Mouse (Mus musculus) small intestine, adult 2 months (tissue): ENCODE data around the gene Zfp819. TPM values are rescaled to one million over a fixed set of nuclear protein-coding genes. Genes with fewer than 3 reads are reported as not detected.
A peak's percentile ranks its signal among the peaks of the same experiment; 100 is the strongest.

Source experiments
- H3K27ac ChIP-seq: fragments of 200-500 bp; 2 replicates; pipeline ENCODE4 v1.5.1; 2012; ENCODE audit warnings: low read depth, low read length, control low read depth, inconsistent platforms; ENCODE audit not compliant: insufficient read depth
- H3K27me3 ChIP-seq: fragments of 200-500 bp; 2 replicates; pipeline ENCODE4 v1.6.1; 2012; ENCODE audit warnings: mild to moderate bottlenecking, moderate library complexity, low read length, inconsistent platforms; ENCODE audit not compliant: control insufficient read depth, insufficient read depth
- H3K36me3 ChIP-seq: fragments of 200-500 bp; 2 replicates; pipeline ENCODE4 v1.6.1; 2012; ENCODE audit warnings: mild to moderate bottlenecking, low read length, control low read depth, inconsistent platforms; ENCODE audit not compliant: control insufficient read depth, insufficient read depth
- H3K4me1 ChIP-seq: fragments of 200-500 bp; 2 replicates; pipeline ENCODE4 v1.6.1; 2012; ENCODE audit warnings: low read length, inconsistent platforms, mixed read lengths; ENCODE audit not compliant: control insufficient read depth, insufficient read depth, insufficient read length
- H3K4me3 ChIP-seq: fragments of 200-500 bp; 2 replicates; pipeline ENCODE4 v1.5.1; 2012; ENCODE audit warnings: low read depth, mild to moderate bottlenecking, control low read depth, inconsistent platforms, low read length, moderate library complexity
- CTCF ChIP-seq: fragments of 200-500 bp; IDR thresholded peaks from 2 replicates; pipeline ENCODE4 v1.5.1; 2012; ENCODE audit warnings: low read depth, mild to moderate bottlenecking, control low read depth, inconsistent platforms, low read length, moderate library complexity, mixed read lengths; ENCODE audit not compliant: insufficient replicate concordance, insufficient read length; ENCODE audit errors: extremely low read depth
- POLR2A ChIP-seq: fragments of 200-500 bp; IDR thresholded peaks from 2 replicates; pipeline ENCODE4 v1.6.1; 2012; ENCODE audit warnings: low read depth, mild to moderate bottlenecking, control low read depth, inconsistent platforms, low read length, moderate library complexity
- WGBS: fragments of 180-500 bp; shearing (Covaris S2); methylation state at CpG from one replicate; pipeline ENCODE4 v1.1.7; 2018; 5-methylcytosine and 5-hydroxymethylcytosine counted together
- polyA plus RNA-seq: library from polyadenylated mRNA; depleted of rRNA; stranded (reverse); fragments of >200 nt; gene quantifications from 2 replicates; pipeline ENCODE4 v1.2.3, GENCODE M21; 2012

Gene Zfp819
- polyA plus RNA-seq, 1 experiment, result not detected

DNA sequence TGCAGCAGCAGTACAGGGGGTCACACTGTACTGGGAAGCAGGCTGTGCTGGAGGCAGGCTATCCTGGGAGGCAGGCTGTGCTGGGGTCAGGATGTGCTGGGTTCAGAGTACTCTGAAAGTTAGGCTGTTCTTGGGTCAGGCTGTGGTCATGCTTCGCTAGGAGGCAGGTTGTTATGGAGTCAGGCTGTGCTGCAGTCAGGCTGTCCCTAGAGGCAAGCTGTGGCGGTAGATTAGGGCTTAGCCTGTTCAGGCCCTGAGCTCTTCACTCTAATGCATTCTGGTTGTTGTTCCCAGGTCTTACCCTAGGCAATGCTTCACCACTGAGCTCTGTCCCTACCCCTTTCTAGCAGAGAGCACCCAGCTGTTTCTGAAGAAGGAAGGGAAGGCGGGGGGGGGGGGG is 18.1 kb downstream of the Zfp819 start:
- no peak overlapping the region for H3K4me3 ChIP-seq
- WGBS, result 80% methylated on average over 3 of the region's 3 CpGs
- no peak overlapping the region for H3K27ac ChIP-seq
- H3K36me3 ChIP-seq, result no peaks in the 10 kb centered on the region
- H3K27me3 ChIP-seq, result no peaks in the 10 kb centered on the region
- no peak for TF ChIP-seq POLR2A
- TF ChIP-seq CTCF, result no peak
- peaks cover 6% of the 10 kb centered on the region for H3K4me1 ChIP-seq

- H3K4me1 ChIP-seq, result peaks cover 6% of the 10 kb centered on the region
- peak overlapping the region; percentile 53; the same call in 1 of the 2 replicates for H3K27ac ChIP-seq
- H3K27me3 ChIP-seq, result no peaks in the 10 kb centered on the region
- H3K36me3 ChIP-seq, result no peaks in the 10 kb centered on the region
- WGBS, result 47% methylated on average over 8 of the region's 8 CpGs
- no peak overlapping the region for H3K4me3 ChIP-seq
- TF ChIP-seq POLR2A, result no peak
- no peak for TF ChIP-seq CTCF
Measured at GRCm38 (mm10) chr7:43625794-43626422, 18.9 kb downstream of the Zfp819 start.

DNA sequence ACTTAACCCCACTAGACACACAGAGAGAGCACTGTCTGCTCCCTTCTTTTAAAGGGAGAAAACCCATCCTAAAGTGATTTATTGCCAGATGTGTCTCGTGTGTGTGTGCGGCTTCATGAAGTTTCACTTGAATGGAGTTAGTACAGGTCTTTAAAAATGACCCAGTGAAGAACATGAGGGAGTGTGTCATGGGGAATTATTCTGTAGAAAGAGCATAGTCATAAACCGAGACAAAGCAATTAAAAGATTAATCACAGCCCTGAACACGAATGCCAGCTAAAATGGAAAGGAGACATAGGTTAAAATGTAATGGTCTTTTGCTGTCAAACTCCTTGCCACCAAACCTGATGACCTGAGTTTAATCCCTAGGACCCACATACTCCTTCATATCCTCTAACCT is 27.0 kb downstream of the Zfp819 start:
- Histone ChIP-seq H3K27ac (peak overlapping the region; percentile 92), H3K27me3 (no peaks in the 10 kb centered on the region), H3K4me1 (peaks cover 26% of the 10 kb centered on the region; the same call in 1 of the 2 replicates), H3K4me3 (no peak overlapping the region), H3K36me3 (peaks cover 4% of the 10 kb centered on the region; the same call in 1 of the 2 replicates)
- WGBS, result 22% methylated on average over 4 of the region's 4 CpGs
- TF ChIP-seq POLR2A, result no peak
- no peak for TF ChIP-seq CTCF

DNA sequence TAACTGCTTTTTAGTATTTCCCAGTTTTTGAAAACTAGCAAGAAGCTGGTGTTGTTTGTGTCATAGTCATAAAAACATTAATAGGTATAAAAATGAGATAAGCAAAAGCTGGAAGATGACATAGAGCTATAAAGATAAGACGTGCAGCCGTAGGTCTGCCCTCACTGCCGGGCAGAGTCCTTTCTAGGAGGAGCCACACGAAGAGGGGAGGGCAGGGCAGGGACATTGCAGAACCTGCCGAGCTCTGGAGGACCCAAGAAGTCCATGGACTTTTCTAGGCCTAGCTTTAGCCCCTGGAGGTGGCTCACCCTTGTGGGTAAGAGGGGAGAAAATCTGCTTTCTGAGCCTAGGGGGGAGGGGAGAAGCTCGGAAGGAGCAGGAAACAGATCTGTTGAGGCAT is 27.5 kb downstream of the Zfp819 start, which contains the start of gene Ceacam18:
TSS of gene Ceacam18 (plus strand) at position 208 of the 400 bp plus-strand sequence.
- no peaks in the 10 kb centered on the region for H3K27me3 ChIP-seq
- peak; percentile 67; the same call in 1 of the 2 replicates for TF ChIP-seq POLR2A
- TF ChIP-seq CTCF, result no peak
- H3K4me3 ChIP-seq, result peak within 1 kb of the TSS; percentile 69
- H3K27ac ChIP-seq, result peak within 1 kb of the TSS; percentile 92
- peaks cover 26% of the 10 kb centered on the region; the same call in 1 of the 2 replicates for H3K4me1 ChIP-seq
- 14% methylated on average over 6 of the region's 6 CpGs for WGBS
- H3K36me3 ChIP-seq, result peaks cover 4% of the 10 kb centered on the region; the same call in 1 of the 2 replicates

DNA sequence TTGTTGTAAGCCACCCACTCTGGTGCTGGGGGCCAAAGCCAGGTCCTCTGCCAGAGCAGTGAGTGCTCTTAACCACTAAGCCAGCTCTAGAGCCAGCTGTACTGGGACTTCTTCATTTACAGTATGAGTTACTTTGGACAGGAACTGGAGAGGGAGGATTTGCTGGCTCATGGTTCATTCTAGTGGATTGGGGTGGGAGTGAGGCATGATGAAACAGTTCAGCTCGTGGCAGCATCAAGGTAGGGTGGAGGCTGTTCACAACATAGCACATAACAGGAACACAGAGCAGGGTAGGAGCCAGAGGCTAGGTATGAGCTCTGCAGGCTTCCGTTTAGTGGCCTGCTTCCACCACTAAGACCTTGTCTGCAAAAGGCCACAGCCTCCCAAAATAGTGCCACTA is 29.2 kb downstream of the Zfp819 start:
- H3K36me3 ChIP-seq, result peaks cover 4% of the 10 kb centered on the region; the same call in 1 of the 2 replicates
- no peaks in the 10 kb centered on the region for H3K27me3 ChIP-seq
- H3K27ac ChIP-seq, result peak overlapping the region; percentile 10; the same call in 1 of the 2 replicates
- H3K4me3 ChIP-seq, result peak overlapping the region; percentile 32; the same call in 1 of the 2 replicates
- no peak for TF ChIP-seq CTCF
- no peak for TF ChIP-seq POLR2A
- WGBS, result 53% methylated on average over 2 of the region's 2 CpGs
- H3K4me1 ChIP-seq, result peaks cover 26% of the 10 kb centered on the region; the same call in 1 of the 2 replicates

DNA sequence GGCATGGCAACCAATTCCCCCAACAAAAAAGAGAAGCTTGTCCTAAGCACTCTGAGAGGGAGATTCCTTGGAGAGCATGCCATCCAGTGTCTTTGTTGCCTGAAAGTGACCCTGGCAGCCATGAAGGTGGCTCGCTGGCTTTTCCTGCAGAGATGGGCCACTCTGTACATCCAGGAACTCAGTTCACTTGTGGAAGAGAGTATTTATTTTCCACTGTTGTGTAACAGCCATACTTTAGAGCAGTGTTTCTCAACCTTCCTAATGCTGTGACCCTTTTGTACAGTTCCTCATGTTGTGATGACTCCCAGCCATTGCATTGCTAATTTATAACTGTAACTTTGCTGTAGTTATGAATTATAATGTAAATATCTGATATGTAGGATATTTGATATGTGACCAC is 30.1 kb downstream of the Zfp819 start:
- Histone ChIP-seq H3K4me3 (peak overlapping the region; percentile 11; the same call in 1 of the 2 replicates), H3K4me1 (peaks cover 26% of the 10 kb centered on the region; the same call in 1 of the 2 replicates), H3K27ac (no peak overlapping the region), H3K27me3 (no peaks in the 10 kb centered on the region), H3K36me3 (peaks cover 4% of the 10 kb centered on the region; the same call in 1 of the 2 replicates)
- no peak for TF ChIP-seq CTCF
- WGBS, result 90% methylated on average over 1 of the region's 1 CpGs

GRCm38 (mm10) chr7:43642587-43642986 is 35.6 kb downstream of the Zfp819 start:
- Histone ChIP-seq H3K36me3 (no peaks in the 10 kb centered on the region), H3K4me3 (no peak overlapping the region), H3K27ac (peak overlapping the region; percentile 49; the same call in 1 of the 2 replicates), H3K4me1 (no peaks in the 10 kb centered on the region; the same call in 1 of the 2 replicates), H3K27me3 (no peaks in the 10 kb centered on the region)
- TF ChIP-seq CTCF, result no peak
- TF ChIP-seq POLR2A, result no peak
- 65% methylated on average over 5 of the region's 5 CpGs for WGBS
